Mouse (Mus musculus) lung, postnatal 25 days (tissue): ENCODE measurements around the gene Parp8.
"Not testable (repeated sequence)": the region's sequence is repeated elsewhere in the genome, so short reads cannot be mapped to it uniquely, and the experiment has no call there.

ENCODE experiments used
- DNase-seq: peaks from one replicate; pipeline ENCODE4 v3.0.0; 2022; ENCODE audit warnings: low spot score

Parp8 gene

DNA sequence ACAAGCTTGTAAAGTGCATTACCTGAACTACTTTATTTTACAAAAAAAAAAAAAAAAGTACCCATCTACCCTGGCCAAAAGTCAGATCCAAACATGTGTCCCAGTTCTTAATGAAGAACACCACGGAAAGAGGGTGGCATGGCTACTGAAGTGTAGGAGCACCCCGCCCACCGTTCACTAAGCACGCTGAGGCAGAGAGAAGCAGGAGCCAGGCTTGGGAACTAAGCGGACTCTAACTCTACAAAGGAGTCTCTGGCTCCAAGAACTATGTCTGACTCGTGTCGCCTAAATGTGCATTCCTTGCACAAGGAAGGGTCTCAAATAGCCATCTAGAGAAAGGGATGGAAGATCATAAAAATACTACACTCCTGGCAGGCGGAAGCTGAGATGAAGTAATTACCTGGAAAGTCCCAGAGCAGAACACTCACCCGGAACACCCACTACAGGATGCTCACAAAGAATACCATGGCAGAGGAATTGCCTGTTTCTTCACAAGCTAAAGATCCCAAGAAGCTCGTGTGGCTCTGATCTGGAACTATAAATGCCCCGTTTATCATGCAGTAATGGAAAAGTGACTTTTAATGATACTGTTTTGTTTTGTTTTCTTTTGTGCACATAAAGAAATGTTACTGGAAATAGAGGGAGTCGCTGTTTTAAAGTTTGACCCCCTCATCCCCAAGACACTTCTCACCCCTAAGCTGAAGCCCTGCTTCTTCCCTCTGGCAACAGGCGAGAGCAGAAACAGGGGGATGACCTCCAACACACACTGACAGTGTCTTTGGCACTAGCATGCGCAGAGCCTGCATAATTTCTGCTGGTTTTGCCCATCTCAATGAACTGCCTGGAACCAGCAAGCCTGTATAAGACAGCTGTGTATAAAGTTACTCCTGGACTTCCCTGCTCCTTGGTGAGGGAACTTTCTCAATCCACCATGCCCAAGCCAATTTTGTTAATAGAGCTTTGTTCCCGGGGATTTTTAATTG lies 62.6 kb downstream of the Parp8 start:
- no peak for DNase-seq

DNA sequence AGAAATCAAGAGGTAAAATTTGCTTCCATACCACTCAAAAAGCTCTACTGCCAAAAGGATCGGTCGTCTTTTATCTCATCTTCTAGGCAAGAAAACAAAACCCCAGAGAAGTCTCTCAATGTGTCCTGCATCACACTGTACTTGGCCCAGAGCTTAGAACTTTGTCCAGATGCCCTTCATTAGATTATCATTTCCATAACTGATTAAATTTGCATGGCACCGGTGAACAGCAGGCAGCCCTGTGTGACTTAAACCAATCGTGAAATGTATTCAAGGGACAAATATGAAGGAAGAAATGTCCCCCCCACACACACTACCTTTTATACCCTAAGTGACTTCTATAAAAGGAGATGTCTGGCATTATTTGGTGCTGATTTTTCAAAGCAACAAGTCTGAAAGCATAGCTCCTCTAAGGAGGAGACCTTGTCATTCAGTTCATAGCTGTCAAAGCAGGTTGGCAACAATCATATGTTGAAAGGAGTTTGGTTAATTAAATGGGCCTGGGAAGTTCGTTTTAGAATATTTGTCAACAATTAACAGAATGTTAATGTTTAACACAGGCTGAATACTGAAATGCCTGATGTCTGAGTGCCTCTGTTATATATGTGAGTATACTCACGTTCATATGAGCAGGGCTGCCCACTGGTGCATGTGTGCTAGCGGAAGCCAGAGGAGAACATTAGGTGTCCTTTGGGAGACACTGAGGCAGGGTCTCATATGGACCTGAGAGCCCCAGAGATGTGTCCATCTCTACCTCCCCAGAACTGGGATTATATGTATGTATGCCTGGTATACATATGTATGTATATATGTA lies 66.4 kb downstream of the Parp8 start:
- DNase-seq: no peak

DNA sequence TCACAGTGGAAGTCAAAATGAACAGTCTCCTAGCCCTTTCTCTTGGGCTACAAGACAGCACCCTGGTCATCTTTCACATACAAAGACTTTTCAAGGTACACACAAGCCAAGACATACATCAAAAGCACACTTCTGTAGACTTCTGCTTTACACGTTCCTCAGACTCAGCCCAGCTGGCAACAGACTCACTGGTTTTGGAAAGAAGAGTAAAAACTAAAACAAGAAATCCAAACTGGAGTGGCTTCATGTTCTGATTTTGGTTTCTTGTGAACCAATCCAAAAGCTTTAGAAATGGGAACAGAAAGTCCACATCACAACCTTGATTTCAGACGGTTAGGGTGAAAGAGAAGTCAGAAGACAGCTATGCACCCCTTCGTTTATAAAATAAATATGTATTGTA lies 67.8 kb downstream of the Parp8 start:
- DNase-seq: no peak

DNA sequence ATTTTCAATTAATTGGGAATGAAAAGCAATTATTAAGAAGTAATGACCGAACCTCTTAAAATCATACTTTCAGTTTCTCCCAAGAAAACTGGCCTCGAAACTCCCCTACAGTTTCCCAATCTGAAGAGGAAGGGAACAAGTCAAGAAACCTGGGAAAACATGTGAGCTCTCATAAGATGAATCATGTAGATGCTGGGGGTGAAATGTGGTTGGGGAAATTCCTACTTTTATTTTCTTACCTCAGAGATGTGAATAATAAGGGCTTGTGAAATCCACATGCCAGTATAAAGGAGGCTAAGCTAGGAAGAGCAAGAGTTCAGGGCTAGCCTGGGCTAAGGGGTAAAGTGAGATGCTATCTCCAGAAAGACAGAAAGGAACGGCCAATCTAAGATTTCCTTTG lies 74.0 kb downstream of the Parp8 start:
- DNase-seq: no peak

DNA sequence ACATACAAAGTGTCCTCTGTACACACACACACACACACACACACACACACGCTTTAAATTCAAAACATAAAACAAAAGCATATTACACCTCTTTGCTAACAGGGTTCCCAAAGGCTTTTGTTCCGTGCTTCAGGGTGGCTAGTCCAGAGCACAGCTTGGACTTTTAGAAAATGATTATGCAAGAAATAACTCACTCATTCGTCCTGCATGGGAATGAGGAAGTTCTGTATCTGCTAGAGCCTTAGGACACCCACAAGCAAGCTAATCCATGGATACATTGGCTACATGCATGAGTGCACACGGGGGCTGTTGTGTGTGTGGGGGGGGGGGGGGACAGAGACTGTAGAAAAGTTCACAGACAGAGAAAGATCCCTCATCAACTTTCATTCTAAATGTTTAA lies 75.8 kb downstream of the Parp8 start:
- peak; percentile 20 for DNase-seq

DNA sequence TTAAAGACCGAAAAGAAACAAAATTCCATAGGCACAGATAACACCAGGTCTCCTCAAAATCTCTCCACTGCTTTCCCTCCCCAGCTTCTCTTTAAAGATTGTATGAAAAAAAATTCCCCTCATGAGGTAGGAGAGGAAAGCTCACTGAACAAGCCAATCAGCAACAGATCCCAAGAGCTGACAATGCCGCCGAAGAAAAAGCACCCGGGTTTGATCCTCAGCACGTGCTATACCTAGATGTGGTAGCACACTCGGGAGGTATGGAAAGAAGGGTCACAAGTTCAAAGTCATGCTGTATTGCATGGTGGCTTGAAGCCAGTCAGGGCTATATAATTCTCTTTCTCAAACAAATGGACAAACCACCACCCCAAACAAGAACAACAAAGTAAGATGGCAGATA lies 76.3 kb downstream of the Parp8 start:
- DNase-seq: no peak

DNA sequence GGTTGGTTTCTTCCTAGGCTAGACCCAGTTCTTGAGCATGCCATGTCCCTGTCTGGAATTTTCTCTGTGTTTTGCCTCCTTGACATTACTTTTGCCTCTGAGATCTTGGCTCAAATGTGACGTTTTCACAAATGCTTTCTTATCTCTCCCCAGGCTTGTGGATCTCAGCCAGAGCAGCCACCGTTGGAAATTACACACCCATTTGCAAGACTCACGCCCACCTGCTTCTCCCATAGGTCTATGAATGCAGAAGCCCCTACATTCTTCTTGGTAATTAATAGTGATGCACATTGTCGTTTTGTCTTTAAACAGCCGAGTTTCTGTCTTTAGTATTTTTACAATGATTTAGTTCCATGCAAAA lies 77.1 kb downstream of the Parp8 start:
- no peak for DNase-seq

DNA sequence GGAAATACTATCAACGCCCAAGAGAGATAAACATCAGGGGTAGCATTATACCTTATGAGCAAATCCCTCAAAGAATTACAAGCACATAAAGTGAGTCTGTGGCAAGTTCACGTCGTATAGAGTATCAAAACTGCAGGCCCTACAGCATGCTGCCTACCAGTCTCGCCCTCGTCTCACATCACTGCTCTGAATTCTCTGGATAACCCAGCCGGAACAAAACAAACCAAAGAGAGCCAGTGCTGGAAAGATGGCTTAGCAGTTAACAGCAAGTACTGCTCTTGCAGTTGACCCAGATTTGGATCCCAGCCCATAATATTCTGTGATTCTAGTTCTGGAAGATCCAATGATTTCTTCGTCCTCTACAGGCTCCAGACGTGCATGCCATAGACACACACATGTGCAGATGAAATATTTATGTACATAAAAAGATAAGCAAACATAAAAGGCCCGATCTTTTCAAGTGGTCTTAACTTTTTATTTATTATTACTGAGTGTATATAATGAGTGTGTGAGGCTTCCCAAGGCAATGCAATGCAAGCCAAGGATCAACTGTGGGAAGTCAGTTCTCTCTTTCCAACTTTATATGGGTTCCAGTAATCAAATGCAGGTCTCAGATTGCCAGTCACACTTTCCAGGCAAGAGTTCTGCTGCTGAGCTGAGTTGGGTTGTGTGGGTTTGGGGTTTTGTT lies 77.6 kb downstream of the Parp8 start:
- no peak for DNase-seq

DNA sequence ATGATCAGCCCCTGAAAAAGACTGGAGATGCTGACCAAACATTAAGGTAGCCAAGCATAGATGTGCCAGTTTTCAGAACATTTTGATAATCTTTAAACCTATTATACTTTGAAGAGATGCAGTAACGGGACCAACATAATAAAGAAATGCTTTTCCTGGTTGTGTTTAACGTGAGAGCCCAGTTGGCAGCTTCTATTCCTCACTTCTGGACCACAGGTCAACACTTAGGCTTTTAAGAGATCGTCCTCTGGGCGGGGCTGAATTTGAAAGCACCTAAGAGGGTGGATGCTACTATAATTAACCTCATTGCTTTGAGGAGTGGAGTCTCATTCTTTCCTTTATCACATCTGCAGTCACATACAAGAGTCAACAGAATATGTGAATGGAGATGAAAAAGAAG lies 78.8 kb downstream of the Parp8 start:
- DNase-seq: no peak

DNA sequence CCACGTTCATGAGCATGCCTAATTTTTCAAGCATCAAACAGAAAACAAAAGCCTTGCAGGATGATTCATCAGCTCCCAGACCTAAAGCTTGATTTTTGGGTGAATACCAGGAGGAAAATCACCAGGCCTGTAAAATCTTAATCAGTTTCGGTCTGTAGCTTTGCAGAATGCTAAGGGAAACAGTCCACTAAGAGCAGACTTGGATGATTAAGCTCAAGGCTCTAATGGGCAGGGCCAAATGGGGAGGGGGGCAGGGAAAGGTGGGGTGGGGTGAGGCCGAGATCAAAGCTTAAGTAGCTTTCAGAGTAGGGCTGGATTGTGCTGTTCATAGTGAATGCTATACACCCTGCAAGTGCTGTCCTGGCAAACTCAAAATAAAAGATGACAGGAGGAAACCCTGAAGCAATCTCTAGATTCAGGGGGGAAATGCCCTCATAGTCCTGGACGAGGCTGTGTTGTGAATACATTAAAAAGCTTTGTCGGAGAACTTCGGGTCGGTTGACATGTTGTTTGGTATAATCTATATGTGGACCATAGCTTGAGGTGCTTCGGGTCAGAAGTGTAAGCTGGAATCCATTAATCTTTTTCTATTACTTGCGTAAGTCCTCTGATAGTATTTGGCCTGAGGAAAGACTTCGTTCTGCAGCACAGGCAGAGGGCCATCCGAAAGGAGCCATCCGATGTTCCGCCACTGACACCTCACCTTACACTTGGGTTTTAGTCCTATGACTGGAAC lies 83.9 kb downstream of the Parp8 start:
- no peak for DNase-seq

DNA sequence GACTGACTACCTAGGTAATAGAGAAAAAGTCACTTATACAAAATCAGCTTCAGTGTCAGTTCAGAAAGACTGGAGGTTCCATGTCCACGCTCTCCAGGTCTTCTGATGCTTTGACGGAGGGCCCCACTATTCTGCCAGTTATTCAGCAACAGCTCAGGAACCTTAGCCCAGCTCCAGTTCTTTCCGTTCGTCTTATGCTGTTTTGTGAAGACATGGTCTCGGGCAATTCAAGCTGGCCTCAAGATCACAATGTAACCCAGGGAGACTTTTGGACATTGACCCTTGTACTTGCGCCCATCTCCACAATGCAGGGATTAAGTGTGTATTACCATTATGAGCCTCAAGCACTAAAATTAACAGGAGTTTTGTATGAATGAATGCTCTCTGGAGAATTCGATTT lies 84.6 kb downstream of the Parp8 start:
- DNase-seq: no peak

DNA sequence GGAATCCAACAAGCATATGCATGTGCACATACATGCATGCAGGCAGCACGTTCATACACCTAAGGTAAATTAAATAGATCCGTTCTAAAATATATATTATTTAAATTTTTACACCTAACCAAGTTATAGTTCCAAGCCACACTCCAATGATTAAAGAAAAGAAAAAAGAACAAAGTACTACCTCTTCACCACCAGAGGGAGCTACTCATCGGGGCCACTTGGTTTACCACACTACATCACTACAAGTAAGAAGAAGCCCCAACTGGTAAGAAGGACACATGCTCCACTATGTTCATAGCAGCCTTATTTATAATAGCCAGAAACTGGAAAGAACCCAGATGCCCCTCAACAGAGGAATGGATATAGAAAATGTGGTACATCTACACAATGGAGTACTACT lies 88.3 kb downstream of the Parp8 start:
- DNase-seq: not testable (repeated sequence)

DNA sequence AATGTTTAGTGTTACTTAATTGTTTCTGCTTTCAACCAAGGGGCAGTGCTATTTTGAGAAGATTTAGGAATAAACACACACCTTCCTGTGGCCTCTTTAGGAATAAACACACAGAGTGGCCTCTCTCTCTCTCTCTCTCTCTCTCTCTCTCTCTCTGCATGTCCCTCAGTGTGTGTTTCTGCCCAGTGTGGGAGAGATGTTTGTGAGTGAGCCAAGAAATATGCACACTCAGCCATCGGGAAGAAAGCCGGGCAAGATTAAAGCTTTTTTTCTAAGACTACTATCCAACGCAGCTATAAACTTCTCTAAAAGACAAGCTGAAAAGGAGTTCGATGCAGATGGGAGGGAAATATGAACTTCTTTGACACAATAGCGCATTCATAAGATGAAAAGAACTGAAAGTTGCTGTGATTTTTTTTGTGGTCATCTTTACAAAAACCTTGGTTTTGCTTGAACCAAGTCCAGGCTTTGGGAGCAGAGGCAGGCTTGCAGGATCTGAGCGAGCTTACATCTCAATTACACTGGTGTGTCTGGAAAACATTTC lies 107.9 kb downstream of the Parp8 start:
- DNase-seq: no peak

DNA sequence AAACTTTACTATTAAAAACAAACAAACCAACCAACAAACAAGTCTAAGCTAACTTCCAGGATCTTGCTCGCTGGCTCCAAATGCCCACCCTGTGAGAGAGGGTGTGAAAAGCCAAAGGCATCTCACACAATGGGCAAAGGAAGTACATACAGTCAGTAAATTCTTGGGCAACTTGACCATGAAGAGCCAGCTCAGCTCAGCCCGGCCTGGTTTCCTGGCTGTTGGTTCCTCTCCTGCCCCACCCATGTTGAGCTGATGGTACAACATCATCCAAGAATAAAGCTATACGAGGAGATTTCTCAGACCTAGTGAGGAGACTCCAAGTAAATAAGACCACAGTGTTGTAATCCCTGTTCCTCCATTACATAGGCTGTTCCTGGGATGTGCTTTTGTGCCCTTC lies 117.1 kb downstream of the Parp8 start:
- DNase-seq: no peak

DNA sequence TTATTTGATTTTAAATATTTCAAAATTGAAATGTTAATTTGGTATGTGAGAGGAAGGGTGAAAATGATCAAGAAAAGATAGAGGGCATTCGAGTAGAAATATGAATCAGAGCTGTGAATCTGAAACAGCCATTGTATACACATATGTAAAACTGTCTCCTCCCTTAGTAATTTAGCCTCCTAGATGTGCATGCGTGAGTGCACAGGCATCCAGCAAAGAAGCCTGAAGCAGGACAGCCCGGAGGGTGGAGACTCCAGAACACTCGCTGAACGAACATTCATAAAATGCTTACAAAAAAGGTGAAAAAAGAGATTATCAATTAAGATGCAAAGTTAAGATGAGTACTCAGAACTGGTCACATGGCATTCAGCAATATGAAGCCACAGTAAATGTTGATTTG lies 121.9 kb downstream of the Parp8 start:
- no peak for DNase-seq

DNA sequence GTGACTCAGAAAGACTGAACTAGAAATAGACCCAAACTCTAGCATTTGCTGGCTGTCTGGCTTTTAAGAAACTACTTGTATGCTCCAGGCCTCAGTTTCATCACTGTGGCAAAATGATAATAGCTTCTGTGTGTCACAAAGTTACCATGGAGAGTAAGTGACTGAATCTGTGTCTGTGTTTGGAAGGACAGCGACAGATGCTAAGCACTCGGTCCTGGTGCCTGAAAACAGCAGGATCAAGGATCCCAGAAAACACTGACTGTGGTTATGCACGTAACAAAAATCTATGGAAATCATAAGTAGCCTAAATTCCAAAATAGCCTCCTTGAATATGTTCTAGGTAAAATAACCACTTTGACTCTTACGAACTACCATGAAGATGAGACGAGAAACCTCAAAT lies 126.9 kb downstream of the Parp8 start:
- no peak for DNase-seq

DNA sequence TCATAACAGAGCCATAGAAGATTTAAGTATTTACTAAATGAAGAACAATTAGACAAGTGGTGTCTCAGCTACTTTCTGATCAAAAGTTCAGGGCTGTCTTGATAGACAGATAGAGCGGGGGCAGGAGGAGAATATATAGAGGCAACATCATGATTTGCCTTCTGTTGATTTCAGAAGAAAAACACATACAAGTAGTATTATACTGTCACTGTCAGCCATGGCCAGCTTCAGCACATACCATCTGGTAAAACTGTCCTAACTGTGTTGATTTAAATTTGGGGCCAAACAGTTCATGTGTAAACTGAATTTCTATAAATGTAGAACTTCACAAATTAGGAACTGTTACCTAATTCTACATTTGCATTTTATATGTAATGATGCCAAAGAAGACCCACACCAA lies 127.6 kb downstream of the Parp8 start:
- DNase-seq: no peak

DNA sequence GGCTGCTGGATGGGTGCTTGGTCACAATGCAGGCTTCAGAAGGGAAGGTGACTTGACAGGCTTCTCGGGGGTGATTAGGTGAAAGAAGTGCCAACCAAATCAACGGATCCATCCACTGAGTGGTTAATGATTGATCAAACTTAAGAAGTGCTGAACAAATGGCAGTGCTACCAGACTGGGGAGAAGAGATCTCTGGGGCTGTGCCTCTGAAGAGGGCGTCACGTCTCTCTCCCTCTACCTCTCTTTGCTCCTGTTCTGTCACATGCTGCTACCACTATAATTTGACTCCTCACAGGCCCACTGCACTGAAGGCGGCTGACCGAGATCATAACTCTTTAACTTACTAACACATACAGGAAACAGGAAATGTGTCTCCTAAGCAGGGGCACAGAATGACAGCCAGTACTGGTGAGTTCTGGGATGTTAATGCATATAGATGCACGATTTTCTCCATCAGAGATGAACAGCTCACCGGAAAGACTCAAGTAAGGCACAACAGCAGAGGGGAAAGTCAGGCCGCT lies 140.9 kb downstream of the Parp8 start:
- no peak for DNase-seq

DNA sequence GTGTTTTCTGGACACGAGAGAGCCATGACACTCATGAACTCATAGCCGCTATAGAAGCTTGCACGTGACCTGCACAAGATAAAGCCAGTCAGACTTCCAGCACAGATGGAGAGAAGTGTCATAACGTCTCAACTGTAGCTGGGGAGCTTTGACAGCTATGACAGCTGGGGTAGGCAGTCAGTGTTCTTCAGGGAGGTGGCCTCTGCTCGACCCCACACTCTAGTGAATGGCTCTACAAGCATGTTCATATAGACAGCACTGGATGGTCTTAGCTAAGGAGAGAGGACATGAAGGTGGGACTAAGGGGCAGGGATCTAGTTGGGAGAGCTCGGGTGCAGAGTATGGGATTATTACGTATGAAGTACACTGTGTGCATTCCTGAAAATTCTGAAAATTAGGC lies 143.1 kb downstream of the Parp8 start:
- no peak for DNase-seq

DNA sequence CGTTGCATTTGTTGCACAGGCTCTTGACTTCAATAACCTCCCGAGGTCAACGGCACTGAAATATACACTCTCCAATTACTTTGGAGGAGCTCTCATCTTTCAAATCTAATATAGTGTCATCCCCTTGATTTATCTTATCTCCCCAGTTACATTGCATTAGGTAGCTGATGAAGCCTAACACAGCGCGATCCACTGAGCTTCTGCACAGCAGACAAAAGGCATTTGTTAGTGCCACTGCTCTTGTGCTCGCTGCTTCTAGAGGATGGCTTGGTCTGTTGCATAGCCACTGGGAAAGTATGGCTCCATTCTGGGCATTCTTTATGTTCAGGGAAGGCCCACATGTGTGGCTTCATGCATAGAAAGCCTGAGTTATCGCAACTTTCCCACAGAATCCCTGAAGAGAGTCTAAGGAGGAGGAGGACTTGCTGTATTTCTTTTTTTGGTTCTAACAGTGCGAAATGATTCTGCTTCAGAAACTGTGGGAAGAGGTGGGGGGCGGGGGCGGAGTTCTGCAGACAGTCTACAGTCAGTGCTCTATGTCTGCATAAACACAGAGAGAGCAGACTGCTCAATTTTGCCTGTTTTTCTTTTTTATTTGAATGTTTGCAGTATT lies 145.7 kb downstream of the Parp8 start:
- DNase-seq: no peak

DNA sequence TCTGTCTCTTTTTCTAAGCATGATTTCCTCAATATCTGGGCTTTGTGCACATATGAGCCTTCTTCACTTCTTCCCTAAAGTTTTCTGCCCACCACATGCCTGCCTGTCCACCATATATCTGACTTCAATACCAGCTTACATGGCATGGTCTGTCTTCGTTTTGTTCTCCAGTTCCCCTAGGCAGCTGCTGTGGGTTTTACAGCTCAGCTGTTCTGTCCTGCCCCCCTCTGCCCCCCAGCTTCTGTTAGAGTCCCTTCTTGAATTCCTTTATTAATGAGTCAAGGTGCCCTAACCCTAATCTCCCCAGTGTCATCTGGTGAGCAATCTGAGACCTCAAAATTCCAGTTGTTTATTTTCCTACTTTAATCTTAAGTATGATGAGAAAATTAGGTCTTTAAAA lies 155.1 kb downstream of the Parp8 start:
- DNase-seq: no peak
